In genomic region chr8:124839371-124839770, GRCm38 (mm10) we compare ENCODE assay signal across 24 mouse cellular contexts. TPM values are rescaled to one million over a fixed set of nuclear protein-coding genes. Genes with fewer than 3 reads are reported as not detected.
DNase-seq lines count a peak whose midpoint lies in the region; ATAC-seq and TF ChIP-seq lines count a peak whose summit lies in the region.
"Had no signal": no experiment of that assay in that cellular context is flagged by ENCODE, and none has a peak within 500 bp of the region (broad histone marks: within the 10 kb centered on the region; RNA-seq: fewer than 3 reads in every experiment).

No protein-coding gene starts in this region.

- no peak for TF ChIP-seq CTCF in intestine, postnatal 0 days (IDR thresholded peaks at IDR 0.05; ENCODE audit: low read depth)
- TF ChIP-seq CTCF in ES-Bruce4 (IDR thresholded peaks at IDR 0.05; ENCODE audit: low read depth, low read length): no peak
- no peak for TF ChIP-seq CTCF in stomach, postnatal 0 days (IDR thresholded peaks at IDR 0.05; ENCODE audit: low read depth)

- H3K9ac ChIP-seq in heart, embryonic 11.5 days (ENCODE audit: low read depth, low read length): no peak overlapping the region
- H3K9ac ChIP-seq in intestine, postnatal 0 days (ENCODE audit: low read depth, low read length): no peak overlapping the region
- H3K9ac ChIP-seq in intestine, embryonic 15.5 days: no peak overlapping the region
- no peak overlapping the region for H3K9ac ChIP-seq in kidney, embryonic 15.5 days
- no peak overlapping the region for H3K9ac ChIP-seq in ES-Bruce4 (ENCODE audit: low read depth, poor library complexity, severe bottlenecking)
- H3K9ac ChIP-seq in stomach, postnatal 0 days (ENCODE audit: low read length): no peak overlapping the region
- H3K9ac ChIP-seq: forebrain, embryonic 13.5 days; hindbrain, embryonic 14.5 days had no signal

- H3K36me3 ChIP-seq in heart, embryonic 11.5 days (ENCODE audit: control insufficient read depth, insufficient read depth, low read length): peaks cover 28% of the 10 kb centered on the region
- H3K36me3 ChIP-seq in intestine, postnatal 0 days (ENCODE audit: control insufficient read depth, insufficient read depth): peaks cover 39% of the 10 kb centered on the region
- H3K36me3 ChIP-seq in intestine, embryonic 15.5 days: peaks cover 28% of the 10 kb centered on the region
- H3K36me3 ChIP-seq in kidney, embryonic 15.5 days: peaks cover 57% of the 10 kb centered on the region
- peaks cover 47% of the 10 kb centered on the region for H3K36me3 ChIP-seq in ES-Bruce4 (ENCODE audit: control insufficient read depth, insufficient read depth, low read length, poor library complexity, severe bottlenecking)
- peaks cover 13% of the 10 kb centered on the region for H3K36me3 ChIP-seq in stomach, postnatal 0 days (ENCODE audit: control insufficient read depth, insufficient read depth, low read length)

- DNase-seq in heart, adult 11 months: peak; percentile 60
- peak; percentile 18 for DNase-seq in kidney, postnatal 10 days
- DNase-seq in stomach, postnatal 0 days (ENCODE audit: low spot score): no peak
- DNase-seq: adrenal gland, postnatal 10 days; adrenal gland, postnatal 36 days; cerebellum, adult 18-20 months; cerebellum, adult 9-10 months; cerebellum, postnatal 14 days; gastrocnemius, postnatal 10 days; gastrocnemius, postnatal 36 days; heart, postnatal 14 days; heart, postnatal 4 days had no signal

- no peak for TF ChIP-seq POLR2A in ES-Bruce4 (IDR thresholded peaks at IDR 0.05; ENCODE audit: insufficient read depth, low read length)

- no peak overlapping the region for H3K4me3 ChIP-seq in heart, embryonic 11.5 days (ENCODE audit: low read depth, low read length)
- H3K4me3 ChIP-seq in intestine, postnatal 0 days (ENCODE audit: low read depth, low read length): no peak overlapping the region
- H3K4me3 ChIP-seq in intestine, embryonic 15.5 days (replicated peaks): no peak overlapping the region
- no peak overlapping the region for H3K4me3 ChIP-seq in kidney, embryonic 15.5 days (replicated peaks)
- H3K4me3 ChIP-seq in ES-Bruce4 (ENCODE audit: low read depth, low read length): no peak overlapping the region
- H3K4me3 ChIP-seq in stomach, postnatal 0 days (ENCODE audit: low read depth, low read length): no peak overlapping the region
- H3K4me3 ChIP-seq: forebrain, embryonic 10.5 days; forebrain, embryonic 13.5 days had no signal

- ATAC-seq in heart, embryonic 11.5 days (replicated peaks; ENCODE audit: insufficient number of reproducible peaks, low FRiP score, low TSS enrichment): no peak
- ATAC-seq in intestine, postnatal 0 days: peak; percentile 34; the same call in 1 of the 2 replicates
- no peak for ATAC-seq in intestine, embryonic 15.5 days
- no peak for ATAC-seq in kidney, embryonic 15.5 days (replicated peaks; ENCODE audit: low FRiP score)
- ATAC-seq in stomach, postnatal 0 days (ENCODE audit: low FRiP score, low TSS enrichment): no peak
- ATAC-seq: forebrain, embryonic 13.5 days; forebrain, embryonic 16.5 days; hindbrain, postnatal 0 days; Patski had no signal

- no peaks in the 10 kb centered on the region for H3K27me3 ChIP-seq in heart, embryonic 11.5 days (ENCODE audit: control insufficient read depth, insufficient read depth, low read length)
- H3K27me3 ChIP-seq in intestine, postnatal 0 days (replicated peaks; ENCODE audit: control insufficient read depth, insufficient read depth, low read length): no peaks in the 10 kb centered on the region
- no peaks in the 10 kb centered on the region for H3K27me3 ChIP-seq in intestine, embryonic 15.5 days (replicated peaks)
- no peaks in the 10 kb centered on the region for H3K27me3 ChIP-seq in kidney, embryonic 15.5 days
- no peaks in the 10 kb centered on the region for H3K27me3 ChIP-seq in ES-Bruce4 (ENCODE audit: control insufficient read depth, insufficient read depth, low read length, poor library complexity, severe bottlenecking)
- H3K27me3 ChIP-seq in stomach, postnatal 0 days (ENCODE audit: control insufficient read depth, insufficient read depth, low read length): no peaks in the 10 kb centered on the region
- H3K27me3 ChIP-seq: forebrain, embryonic 13.5 days; Patski had no signal

- no peak for TF ChIP-seq EP300 in ES-Bruce4 (IDR thresholded peaks at IDR 0.05; ENCODE audit: insufficient read depth, low read depth, low read length)
- TF ChIP-seq EP300 in stomach, postnatal 0 days (optimal IDR thresholded peaks at IDR 0.05): no peak

- H3K9me3 ChIP-seq in heart, embryonic 11.5 days (replicated peaks; ENCODE audit: control insufficient read depth, low read length): no peaks in the 10 kb centered on the region
- H3K9me3 ChIP-seq in intestine, postnatal 0 days (ENCODE audit: control insufficient read depth): no peaks in the 10 kb centered on the region
- H3K9me3 ChIP-seq in intestine, embryonic 15.5 days: no peaks in the 10 kb centered on the region
- no peaks in the 10 kb centered on the region for H3K9me3 ChIP-seq in kidney, embryonic 15.5 days (replicated peaks)
- no peaks in the 10 kb centered on the region for H3K9me3 ChIP-seq in ES-Bruce4 (replicated peaks; ENCODE audit: control insufficient read depth, insufficient read depth, low read length, poor library complexity, severe bottlenecking)
- no peaks in the 10 kb centered on the region for H3K9me3 ChIP-seq in stomach, postnatal 0 days (ENCODE audit: control insufficient read depth, low read length)
- H3K9me3 ChIP-seq: forebrain, embryonic 10.5 days; forebrain, embryonic 13.5 days; G1E had no signal

- no peak overlapping the region for H3K27ac ChIP-seq in heart, embryonic 11.5 days (ENCODE audit: low read depth, low read length)
- H3K27ac ChIP-seq in intestine, postnatal 0 days (ENCODE audit: low read depth, low read length): no peak overlapping the region
- H3K27ac ChIP-seq in intestine, embryonic 15.5 days: no peak overlapping the region
- H3K27ac ChIP-seq in kidney, embryonic 15.5 days: no peak overlapping the region
- H3K27ac ChIP-seq in ES-Bruce4 (ENCODE audit: insufficient read depth, low read length): peak overlapping the region; percentile 37; the same call in 1 of the 2 replicates
- no peak overlapping the region for H3K27ac ChIP-seq in stomach, postnatal 0 days (replicated peaks)
- H3K27ac ChIP-seq: forebrain, embryonic 10.5 days; forebrain, embryonic 13.5 days; hindbrain, embryonic 14.5 days; hindbrain, postnatal 0 days had no signal

- 81% methylated on average over 10 of the region's 10 CpGs for WGBS in heart, embryonic 11.5 days (ENCODE audit: insufficient replicate concordance)
- 84% methylated on average over 10 of the region's 10 CpGs for WGBS in intestine, postnatal 0 days
- 93% methylated on average over 10 of the region's 10 CpGs for WGBS in intestine, embryonic 15.5 days
- 93% methylated on average over 10 of the region's 10 CpGs for WGBS in kidney, embryonic 15.5 days
- 91% methylated on average over 10 of the region's 10 CpGs for WGBS in stomach, postnatal 0 days

- peaks cover 3% of the 10 kb centered on the region for H3K4me1 ChIP-seq in heart, embryonic 11.5 days (ENCODE audit: control insufficient read depth, insufficient read depth, low read length)
- H3K4me1 ChIP-seq in intestine, postnatal 0 days (replicated peaks; ENCODE audit: control insufficient read depth, insufficient read depth, low read length): no peaks in the 10 kb centered on the region
- H3K4me1 ChIP-seq in intestine, embryonic 15.5 days (replicated peaks): no peaks in the 10 kb centered on the region
- peaks cover 5% of the 10 kb centered on the region; the same call in 1 of the 2 replicates for H3K4me1 ChIP-seq in kidney, embryonic 15.5 days
- peaks cover 2% of the 10 kb centered on the region for H3K4me1 ChIP-seq in ES-Bruce4 (ENCODE audit: control insufficient read depth, insufficient read depth, low read length)
- no peaks in the 10 kb centered on the region for H3K4me1 ChIP-seq in stomach, postnatal 0 days (replicated peaks; ENCODE audit: control insufficient read depth, insufficient read depth)
- H3K4me1 ChIP-seq: forebrain, embryonic 10.5 days; forebrain, embryonic 13.5 days had no signal

- no peak overlapping the region for H3K4me2 ChIP-seq in heart, embryonic 11.5 days
- H3K4me2 ChIP-seq in intestine, postnatal 0 days (replicated peaks; ENCODE audit: low read depth): no peak overlapping the region
- H3K4me2 ChIP-seq in intestine, embryonic 15.5 days (replicated peaks): no peak overlapping the region
- H3K4me2 ChIP-seq in kidney, embryonic 15.5 days: no peak overlapping the region
- no peak overlapping the region for H3K4me2 ChIP-seq in stomach, postnatal 0 days (replicated peaks; ENCODE audit: low read depth)
- H3K4me2 ChIP-seq: forebrain, embryonic 13.5 days; hindbrain, embryonic 14.5 days had no signal

RNA-seq across cellular contexts. Expression of gene Gnpat, which starts 23.5 kb away (rescaled TPM):
- polyA plus RNA-seq in heart, embryonic 11.5 days (2014; fragmentation: Nextera tagmentation; extraction: Ambion mirVana): 95.4 and 113 TPM in 2 replicates
- polyA plus RNA-seq in intestine, postnatal 0 days (2015; fragmentation: Nextera tagmentation; extraction: Ambion mirVana): 31.0 and 31.9 TPM in 2 replicates
- polyA plus RNA-seq in intestine, embryonic 15.5 days (2015; fragmentation: Nextera tagmentation; extraction: Ambion mirVana): 82.6 and 83.9 TPM in 2 replicates
- 101 and 114 TPM in 2 replicates for polyA plus RNA-seq in kidney, embryonic 15.5 days (2015; fragmentation: Nextera tagmentation; extraction: Ambion mirVana)
- 96.0 and 113 TPM in 2 replicates for polyA plus RNA-seq in ES-Bruce4 (2011; ENCODE audit: insufficient read depth, insufficient read length, low read depth, missing spikeins)
- 41.1 and 41.4 TPM in 2 replicates for polyA plus RNA-seq in stomach, postnatal 0 days (2015; fragmentation: Nextera tagmentation; extraction: Ambion mirVana)

RNA-seq across cellular contexts. Expression of gene 2810004N23Rik, which starts 23.5 kb away (rescaled TPM):
- polyA plus RNA-seq in heart, embryonic 11.5 days (2014; fragmentation: Nextera tagmentation; extraction: Ambion mirVana): 47.9 and 49.7 TPM in 2 replicates
- polyA plus RNA-seq in intestine, postnatal 0 days (2015; fragmentation: Nextera tagmentation; extraction: Ambion mirVana): 17.7 and 20.6 TPM in 2 replicates
- 44.8 and 48.6 TPM in 2 replicates for polyA plus RNA-seq in intestine, embryonic 15.5 days (2015; fragmentation: Nextera tagmentation; extraction: Ambion mirVana)
- 52.7 and 53.3 TPM in 2 replicates for polyA plus RNA-seq in kidney, embryonic 15.5 days (2015; fragmentation: Nextera tagmentation; extraction: Ambion mirVana)
- polyA plus RNA-seq in ES-Bruce4 (2011; ENCODE audit: insufficient read depth, insufficient read length, low read depth, missing spikeins): 93.0 and 93.6 TPM in 2 replicates
- 20.2 and 21.3 TPM in 2 replicates for polyA plus RNA-seq in stomach, postnatal 0 days (2015; fragmentation: Nextera tagmentation; extraction: Ambion mirVana)

RNA-seq across cellular contexts. Expression of gene Trim67, which starts 46.5 kb away (rescaled TPM):
- polyA plus RNA-seq in heart, embryonic 11.5 days (2014; fragmentation: Nextera tagmentation; extraction: Ambion mirVana): 0.07 and 0.15 TPM in 2 replicates
- polyA plus RNA-seq in intestine, postnatal 0 days (2015; fragmentation: Nextera tagmentation; extraction: Ambion mirVana): 0.23 and 0.29 TPM in 2 replicates
- polyA plus RNA-seq in intestine, embryonic 15.5 days (2015; fragmentation: Nextera tagmentation; extraction: Ambion mirVana): 0.57 and 0.64 TPM in 2 replicates
- polyA plus RNA-seq in kidney, embryonic 15.5 days (2015; fragmentation: Nextera tagmentation; extraction: Ambion mirVana): 0.10 and 0.36 TPM in 2 replicates
- polyA plus RNA-seq in ES-Bruce4 (2011; ENCODE audit: insufficient read depth, insufficient read length, low read depth, missing spikeins): 9.1 and 9.4 TPM in 2 replicates
- polyA plus RNA-seq in stomach, postnatal 0 days (2015; fragmentation: Nextera tagmentation; extraction: Ambion mirVana): 0.23 and 0.33 TPM in 2 replicates
- polyA plus RNA-seq: G1E had no signal

RNA-seq across cellular contexts. Expression of gene Exoc8, which starts 58.1 kb away (rescaled TPM):
- polyA plus RNA-seq in heart, embryonic 11.5 days (2014; fragmentation: Nextera tagmentation; extraction: Ambion mirVana): 5.4 and 5.9 TPM in 2 replicates
- 4.7 and 5.4 TPM in 2 replicates for polyA plus RNA-seq in intestine, postnatal 0 days (2015; fragmentation: Nextera tagmentation; extraction: Ambion mirVana)
- polyA plus RNA-seq in intestine, embryonic 15.5 days (2015; fragmentation: Nextera tagmentation; extraction: Ambion mirVana): 7.5 and 7.8 TPM in 2 replicates
- polyA plus RNA-seq in kidney, embryonic 15.5 days (2015; fragmentation: Nextera tagmentation; extraction: Ambion mirVana): 7.6 and 9.0 TPM in 2 replicates
- 10.1 and 10.9 TPM in 2 replicates for polyA plus RNA-seq in ES-Bruce4 (2011; ENCODE audit: insufficient read depth, insufficient read length, low read depth, missing spikeins)
- polyA plus RNA-seq in stomach, postnatal 0 days (2015; fragmentation: Nextera tagmentation; extraction: Ambion mirVana): 4.9 and 5.9 TPM in 2 replicates

RNA-seq across cellular contexts. Expression of gene Sprtn, which starts 58.3 kb away (rescaled TPM):
- polyA plus RNA-seq in heart, embryonic 11.5 days (2014; fragmentation: Nextera tagmentation; extraction: Ambion mirVana): 7.1 and 8.6 TPM in 2 replicates
- polyA plus RNA-seq in intestine, postnatal 0 days (2015; fragmentation: Nextera tagmentation; extraction: Ambion mirVana): 4.5 and 4.7 TPM in 2 replicates
- polyA plus RNA-seq in intestine, embryonic 15.5 days (2015; fragmentation: Nextera tagmentation; extraction: Ambion mirVana): 8.4 and 8.5 TPM in 2 replicates
- polyA plus RNA-seq in kidney, embryonic 15.5 days (2015; fragmentation: Nextera tagmentation; extraction: Ambion mirVana): 9.7 and 10.2 TPM in 2 replicates
- 14.3 and 16.0 TPM in 2 replicates for polyA plus RNA-seq in ES-Bruce4 (2011; ENCODE audit: insufficient read depth, insufficient read length, low read depth, missing spikeins)
- 4.9 and 5.0 TPM in 2 replicates for polyA plus RNA-seq in stomach, postnatal 0 days (2015; fragmentation: Nextera tagmentation; extraction: Ambion mirVana)
